Mouse (Mus musculus): ENCODE results near the gene Slc16a8.

Gene Slc16a8

GRCm38 (mm10) chr15:79254661-79255060 lies at the start of gene Slc16a8:
Slc16a8 (minus strand) TSS chr15:79254761.
- DNase-seq, result no peak

DNA sequence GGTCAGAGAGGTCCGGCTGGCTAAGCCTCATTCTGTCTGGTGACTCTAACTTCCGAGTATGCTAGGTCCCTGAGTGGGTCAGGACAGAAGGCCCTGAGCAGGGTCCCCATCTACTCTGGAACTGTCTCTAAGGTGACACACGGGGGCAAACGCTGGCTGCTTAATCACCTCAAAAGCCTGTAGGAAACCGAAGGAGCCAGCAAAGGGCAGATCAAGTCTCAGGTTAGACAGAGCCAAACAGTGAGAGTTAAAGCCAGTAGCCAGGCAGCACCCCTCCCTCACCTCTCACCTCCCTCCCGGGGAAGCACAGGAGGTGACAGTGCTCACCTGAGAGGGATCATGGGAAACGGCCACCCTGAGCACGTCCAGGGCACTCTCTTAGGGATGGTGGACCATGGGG lies 49.2 kb upstream of the Slc16a8 start:
- DNase-seq, result no peak

- no peak for DNase-seq
Observed at GRCm38 (mm10) chr15:79299563-79300155, 45.1 kb upstream of the Slc16a8 start.

- DNase-seq, result no peak
Observed at GRCm38 (mm10) chr15:79298553-79298952, 44.0 kb upstream of the Slc16a8 start.

GRCm38 (mm10) chr15:79292779-79293178 lies 38.2 kb upstream of the Slc16a8 start:
- DNase-seq, result no peak

GRCm38 (mm10) chr15:79290340-79290739 lies 35.8 kb upstream of the Slc16a8 start:
- DNase-seq, result no peak

DNA sequence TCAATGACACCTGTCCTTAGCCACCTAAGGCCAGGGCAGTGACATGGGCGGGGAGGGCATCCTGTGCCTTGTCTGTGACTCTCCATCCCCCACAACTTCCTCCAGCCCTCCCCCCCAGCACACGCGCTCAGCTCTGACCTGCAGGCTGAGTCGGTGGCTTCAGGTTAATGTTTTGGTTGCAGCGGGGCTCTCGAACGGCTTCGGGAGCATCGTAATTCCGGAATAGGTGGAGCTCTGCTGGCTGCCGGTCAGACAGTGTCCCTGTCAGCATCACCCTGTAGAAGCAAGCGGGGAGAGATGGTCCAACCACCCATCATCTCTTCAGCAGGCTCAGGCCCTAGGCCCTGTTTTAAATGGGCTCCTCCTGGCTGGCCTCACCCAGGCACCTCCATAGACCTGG lies 34.9 kb upstream of the Slc16a8 start:
- DNase-seq, result no peak

- DNase-seq, result no peak
Observed at GRCm38 (mm10) chr15:79288387-79288786, 33.8 kb upstream of the Slc16a8 start.

DNA sequence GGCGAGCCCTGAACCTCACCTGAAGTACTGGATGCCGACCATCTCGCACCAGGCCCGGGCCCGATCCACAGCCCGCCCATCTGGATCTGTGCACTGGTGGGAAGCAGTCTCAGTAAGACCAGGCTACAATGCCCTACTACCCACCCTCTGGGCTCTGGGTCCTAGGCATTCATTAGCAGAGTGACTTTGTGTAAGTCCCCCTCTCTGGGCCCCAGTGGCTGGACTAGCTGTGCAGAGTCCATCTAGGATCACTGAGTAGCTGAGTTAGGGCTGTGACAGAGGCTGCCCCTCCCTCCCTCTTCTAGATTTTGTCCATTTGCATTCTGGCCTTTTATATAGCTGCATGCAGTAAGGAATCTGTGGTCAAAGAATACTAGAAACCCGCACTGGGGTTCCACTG lies 32.5 kb upstream of the Slc16a8 start:
- no peak for DNase-seq

GRCm38 (mm10) chr15:79286141-79286540 lies 31.6 kb upstream of the Slc16a8 start:
- DNase-seq, result no peak

DNA sequence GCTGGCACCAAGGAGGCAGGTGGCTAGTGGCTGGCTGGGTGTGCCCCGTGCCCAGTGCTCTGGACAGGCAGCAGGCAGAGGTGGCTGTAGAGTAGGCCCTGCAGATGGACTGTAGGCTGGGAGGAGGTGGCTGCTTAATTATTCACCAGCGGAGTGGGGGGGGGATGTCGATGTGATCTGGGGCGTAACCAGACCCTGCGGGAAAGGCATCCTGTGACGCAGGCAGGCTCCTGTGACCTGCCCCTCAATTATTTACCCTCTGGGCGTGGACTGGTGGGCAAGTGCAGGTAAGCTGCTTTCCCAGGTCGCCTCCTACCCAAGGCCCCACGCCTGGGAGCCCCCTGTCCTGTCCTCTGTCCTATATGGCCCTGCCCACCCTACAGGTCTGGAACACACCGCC lies 30.8 kb upstream of the Slc16a8 start, which contains the start of gene Baiap2l2:
Baiap2l2 (minus strand) TSS at position 139 of the 400 bp plus-strand sequence.
- DNase-seq, result no peak

- no peak for DNase-seq
Observed at GRCm38 (mm10) chr15:79283371-79283770, 28.8 kb upstream of the Slc16a8 start.

- DNase-seq, result no peak
Observed at GRCm38 (mm10) chr15:79282434-79282833, 27.9 kb upstream of the Slc16a8 start.

GRCm38 (mm10) chr15:79281389-79281788 lies 26.8 kb upstream of the Slc16a8 start:
- DNase-seq, result no peak

DNA sequence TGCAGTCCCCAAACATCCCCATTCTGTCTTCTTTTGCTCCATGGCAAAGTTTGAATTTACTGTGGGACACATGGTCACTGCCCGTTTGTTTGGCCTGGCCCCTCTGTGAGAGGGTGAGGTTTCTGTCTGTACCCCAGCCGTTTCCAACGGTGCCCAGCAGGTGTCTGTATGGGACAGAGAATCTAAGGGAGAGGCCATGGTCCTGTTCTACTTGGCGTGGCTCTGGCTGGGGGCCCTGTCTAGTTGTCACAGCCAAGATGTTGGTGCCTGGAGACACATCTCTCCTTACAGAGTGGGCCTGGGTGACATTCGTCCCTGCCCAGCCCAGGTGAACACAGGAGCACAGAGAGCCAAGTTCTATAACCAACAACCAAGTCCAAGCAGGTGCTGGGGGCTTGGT lies 26.3 kb upstream of the Slc16a8 start:
- DNase-seq, result no peak

- DNase-seq, result no peak
Observed at GRCm38 (mm10) chr15:79280209-79280608, 25.6 kb upstream of the Slc16a8 start.

DNA sequence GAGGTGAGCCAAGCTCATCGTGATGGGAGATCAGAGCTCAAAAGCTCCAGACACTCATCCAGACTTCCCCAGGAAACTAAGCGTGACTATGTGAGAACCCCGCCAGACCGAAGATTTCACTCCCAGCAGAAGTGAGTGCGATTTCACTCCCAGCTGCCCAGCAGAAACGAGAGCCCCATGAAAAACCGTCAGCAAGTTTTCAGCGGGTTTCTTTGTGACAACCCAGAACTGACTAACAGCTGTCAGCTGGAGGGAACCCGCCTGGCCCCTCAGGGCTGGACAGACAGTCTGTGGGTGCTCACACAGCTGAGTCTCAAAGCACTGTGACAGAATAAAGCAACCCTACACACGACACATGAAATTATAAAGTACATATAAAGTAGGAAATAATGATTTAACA lies 23.2 kb upstream of the Slc16a8 start:
- no peak for DNase-seq

- DNase-seq, result no peak
Observed at GRCm38 (mm10) chr15:79273020-79273419, 18.5 kb upstream of the Slc16a8 start.

DNA sequence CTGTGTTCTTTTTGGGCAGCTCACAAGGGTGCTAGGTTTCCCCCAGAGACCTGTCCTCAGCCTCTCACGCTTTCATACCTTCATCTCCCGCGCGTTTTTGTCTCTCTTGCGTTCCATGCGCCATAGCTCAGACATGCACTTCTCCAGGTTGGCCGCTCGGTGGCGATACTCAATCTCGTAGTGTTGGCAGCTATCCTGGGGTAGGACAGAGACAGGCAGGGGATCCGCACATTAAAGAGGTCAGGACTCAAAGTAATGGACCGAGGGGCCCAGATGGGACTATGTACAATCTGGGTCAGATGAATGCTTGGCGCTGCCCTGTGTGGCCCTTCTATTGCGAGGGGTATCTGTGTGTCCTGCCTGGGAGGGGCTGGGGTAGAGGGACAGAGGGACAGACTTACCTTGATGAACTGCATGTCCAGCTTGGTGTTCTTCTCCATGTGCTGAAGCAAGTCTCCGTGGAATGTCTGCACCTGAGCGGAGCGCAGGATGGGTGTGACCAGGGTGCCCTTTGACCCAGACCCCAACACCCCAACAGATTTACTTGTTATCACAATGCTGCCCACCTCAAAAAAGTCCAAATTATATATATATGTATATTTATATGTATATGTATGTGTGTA lies 16.7 kb upstream of the Slc16a8 start:
- no peak for DNase-seq

- no peak for DNase-seq
Observed at GRCm38 (mm10) chr15:79270317-79271123, 16.0 kb upstream of the Slc16a8 start.

GRCm38 (mm10) chr15:79268521-79268920 lies 14.0 kb upstream of the Slc16a8 start:
- DNase-seq, result no peak

- DNase-seq, result no peak
Observed at GRCm38 (mm10) chr15:79265384-79265783, 10.8 kb upstream of the Slc16a8 start.

DNA sequence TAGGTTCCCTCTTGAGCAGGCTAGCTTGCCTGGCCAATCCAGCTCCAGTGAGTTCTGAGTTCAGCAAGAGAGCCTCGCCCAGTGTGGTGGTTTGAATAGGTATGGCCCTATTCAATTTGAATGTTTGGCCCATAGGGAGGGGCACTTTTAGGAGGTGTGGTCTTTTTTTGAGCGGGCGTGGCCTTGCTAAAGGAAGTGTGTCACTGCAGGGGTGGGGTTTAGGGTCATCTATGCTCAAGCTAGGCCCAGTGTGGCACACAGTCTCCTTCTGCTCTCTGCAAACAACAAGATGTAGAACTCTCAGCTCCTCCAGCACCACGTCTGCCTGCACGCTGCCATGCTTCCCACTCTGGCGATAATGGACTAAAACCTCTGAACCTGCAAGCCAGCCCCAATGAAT lies 9.2 kb upstream of the Slc16a8 start:
- DNase-seq, result no peak

DNA sequence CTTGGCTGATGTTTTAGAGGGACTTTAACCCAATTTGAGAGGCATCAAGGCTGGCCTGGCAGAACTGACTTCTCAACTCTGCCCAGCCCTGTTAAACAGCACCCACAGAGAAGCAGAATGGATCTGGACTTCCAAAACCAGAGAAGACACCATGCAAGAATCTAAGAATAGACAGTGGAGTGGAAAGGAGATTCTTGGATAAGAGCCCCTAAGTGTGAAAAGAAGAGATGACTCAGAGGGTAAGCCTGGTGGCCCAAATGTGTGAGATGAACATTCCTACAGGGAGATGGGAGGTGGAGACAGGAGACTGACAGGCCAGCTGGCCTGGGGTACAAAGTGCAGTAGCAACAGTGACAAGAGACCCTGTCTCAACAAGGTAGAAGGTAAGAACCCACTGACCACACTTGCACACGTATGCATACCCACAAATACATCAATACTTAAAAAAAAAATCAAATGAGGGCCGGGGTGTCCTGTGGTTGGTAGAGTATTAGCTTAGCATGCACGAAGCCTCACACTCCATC lies 8.3 kb upstream of the Slc16a8 start:
- DNase-seq, result no peak
